Comparison of ENCODE assay signal across 12 mouse cellular contexts in the genomic region with DNA sequence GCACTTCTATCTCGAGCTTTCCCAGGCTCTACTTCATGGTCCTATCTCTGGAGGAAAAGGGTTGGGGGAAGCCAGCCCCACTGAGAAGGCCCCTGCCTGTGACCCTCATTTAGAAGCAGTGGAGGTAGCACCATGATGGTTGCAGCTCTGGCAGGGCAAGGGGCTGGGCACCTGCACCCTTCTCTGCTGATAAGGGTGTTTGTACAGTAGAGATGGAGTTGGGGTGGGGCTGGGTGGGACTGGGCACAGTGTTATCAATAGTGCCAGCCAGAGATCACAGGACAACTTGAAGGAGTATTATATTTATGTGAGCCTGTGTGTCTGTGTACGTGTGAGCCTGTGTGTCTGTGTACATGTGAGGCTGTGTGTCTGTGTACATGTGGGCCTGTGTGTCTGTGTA. TPM values are rescaled to one million over a fixed set of nuclear protein-coding genes. Genes with fewer than 3 reads are reported as not detected.
DNase-seq lines count a peak whose midpoint lies in the region; ATAC-seq and TF ChIP-seq lines count a peak whose summit lies in the region.
"Had no signal": no experiment of that assay in that cellular context is flagged by ENCODE, and none has a peak within 500 bp of the region (broad histone marks: within the 10 kb centered on the region; RNA-seq: fewer than 3 reads in every experiment).

No protein-coding gene starts in this region.

- no peak for TF ChIP-seq POLR2A in bone marrow macrophage, adult 2 months (IDR thresholded peaks at IDR 0.05; ENCODE audit: borderline replicate concordance, low read depth, low read length)

- H3K4me2 ChIP-seq in forebrain, embryonic 12.5 days: no peak overlapping the region
- no peak overlapping the region for H3K4me2 ChIP-seq in limb, embryonic 12.5 days

- ATAC-seq in forebrain, embryonic 12.5 days (ENCODE audit: low FRiP score): no peak
- ATAC-seq in limb, embryonic 12.5 days (ENCODE audit: insufficient number of reproducible peaks, insufficient read depth, low FRiP score, low TSS enrichment, low read depth): no peak
- ATAC-seq in megakaryocyte-erythroid progenitor cell, adult 5-6 weeks (replicated peaks; ENCODE audit: low FRiP score, low TSS enrichment, poor library complexity, severe bottlenecking): peak; percentile 72

- peaks cover 26% of the 10 kb centered on the region for H3K4me1 ChIP-seq in forebrain, embryonic 10.5 days
- H3K4me1 ChIP-seq in forebrain, embryonic 12.5 days: peaks cover 18% of the 10 kb centered on the region
- peaks cover 40% of the 10 kb centered on the region for H3K4me1 ChIP-seq in bone marrow macrophage, adult 2 months (ENCODE audit: control insufficient read depth, insufficient read depth, low read length)
- peaks cover 19% of the 10 kb centered on the region for H3K4me1 ChIP-seq in limb, embryonic 12.5 days (replicated peaks)

- TF ChIP-seq CTCF in bone marrow macrophage, adult 2 months (IDR thresholded peaks at IDR 0.05; ENCODE audit: low read depth, low read length): no peak

- H3K4me3 ChIP-seq in forebrain, embryonic 10.5 days: no peak overlapping the region
- no peak overlapping the region for H3K4me3 ChIP-seq in forebrain, embryonic 12.5 days (replicated peaks)
- H3K4me3 ChIP-seq in bone marrow macrophage, adult 2 months (ENCODE audit: insufficient read depth, low read length): no peak overlapping the region
- H3K4me3 ChIP-seq in limb, embryonic 12.5 days (replicated peaks): no peak overlapping the region
- H3K4me3 ChIP-seq: left cerebral cortex, adult 2 months had no signal

- no peak overlapping the region for H3K9ac ChIP-seq in forebrain, embryonic 12.5 days
- H3K9ac ChIP-seq in limb, embryonic 12.5 days (replicated peaks): no peak overlapping the region

- intact Hi-C loops in left cerebral cortex, postnatal 25 days (cut with DNase I): no loop called here

- no peaks in the 10 kb centered on the region for H3K9me3 ChIP-seq in forebrain, embryonic 10.5 days
- no peaks in the 10 kb centered on the region for H3K9me3 ChIP-seq in forebrain, embryonic 12.5 days
- H3K9me3 ChIP-seq in limb, embryonic 12.5 days: no peaks in the 10 kb centered on the region

- peak overlapping the region; percentile 60; the same call in 1 of the 2 replicates for H3K27ac ChIP-seq in forebrain, embryonic 10.5 days
- no peak overlapping the region for H3K27ac ChIP-seq in forebrain, embryonic 12.5 days
- peak overlapping the region; percentile 51 for H3K27ac ChIP-seq in bone marrow macrophage, adult 2 months (ENCODE audit: insufficient read depth, low read depth, low read length)
- H3K27ac ChIP-seq in limb, embryonic 12.5 days: peak overlapping the region; percentile 66; the same call in 1 of the 2 replicates

- no peak for DNase-seq in forebrain, embryonic 10.5 days (ENCODE audit: extremely low spot score, low spot score)
- DNase-seq in thymus, postnatal 14 days: no peak
- DNase-seq in layer of hippocampus, postnatal 25 days (ENCODE audit: extremely low spot score in 1 of 2, low spot score in 1 of 2): no peak
- DNase-seq in left cerebral cortex, postnatal 25 days (ENCODE audit: low spot score in 2 of 2): no peak
- DNase-seq: cerebellum, postnatal 10 days had no signal

- H3K27me3 ChIP-seq in forebrain, embryonic 10.5 days (ENCODE audit: poor library complexity, severe bottlenecking): no peaks in the 10 kb centered on the region
- H3K27me3 ChIP-seq in forebrain, embryonic 12.5 days: no peaks in the 10 kb centered on the region
- no peaks in the 10 kb centered on the region for H3K27me3 ChIP-seq in limb, embryonic 12.5 days

- no peaks in the 10 kb centered on the region for H3K36me3 ChIP-seq in forebrain, embryonic 10.5 days (replicated peaks)
- no peaks in the 10 kb centered on the region for H3K36me3 ChIP-seq in forebrain, embryonic 12.5 days (replicated peaks)
- H3K36me3 ChIP-seq in limb, embryonic 12.5 days: no peaks in the 10 kb centered on the region

- 78% methylated on average over 2 of the region's 2 CpGs for WGBS in forebrain, embryonic 10.5 days
- WGBS in forebrain, embryonic 12.5 days: 66% methylated on average over 2 of the region's 2 CpGs
- 84% methylated on average over 2 of the region's 2 CpGs for WGBS in limb, embryonic 12.5 days

RNA-seq across cellular contexts. Expression of gene Fam213b, which starts 12.7 kb away (rescaled TPM):
- polyA plus RNA-seq in forebrain, embryonic 10.5 days (2016; fragmentation: Nextera tagmentation; extraction: Ambion mirVana): 36.1 and 36.3 TPM in 2 replicates
- 29.8 and 30.3 TPM in 2 replicates for polyA plus RNA-seq in forebrain, embryonic 12.5 days (2016; fragmentation: Nextera tagmentation; extraction: Ambion mirVana)
- polyA plus RNA-seq in bone marrow macrophage, adult 2 months (2012; ENCODE audit: insufficient read depth, insufficient read length, missing spikeins): 34.3 and 38.2 TPM in 2 replicates
- 42.8 and 43.2 TPM in 2 replicates for polyA plus RNA-seq in limb, embryonic 12.5 days (2016; fragmentation: Nextera tagmentation; extraction: Ambion mirVana)
- total RNA-seq in megakaryocyte-erythroid progenitor cell, adult 5-6 weeks (2014; fragmentation: Nextera tagmentation): 1.6 TPM in 1 of 2 replicates, not detected in the other
- total RNA-seq in megakaryocyte-erythroid progenitor cell, adult 5-6 weeks (2017): 0.94 and 1.1 TPM in 2 replicates
- total RNA-seq in layer of hippocampus, postnatal 25 days (2021): 10 to 100 TPM; 40.9 to 51.7 TPM
- 10 to 100 TPM; 47.5 to 51.4 TPM for total RNA-seq in left cerebral cortex, postnatal 25 days (2021)

RNA-seq across cellular contexts. Expression of gene Tnfrsf14, which starts 16.7 kb away (rescaled TPM):
- polyA plus RNA-seq in forebrain, embryonic 10.5 days (2016; fragmentation: Nextera tagmentation; extraction: Ambion mirVana): 0.68 and 0.93 TPM in 2 replicates
- polyA plus RNA-seq in forebrain, embryonic 12.5 days (2016; fragmentation: Nextera tagmentation; extraction: Ambion mirVana): 0.21 and 1.2 TPM in 2 replicates
- polyA plus RNA-seq in bone marrow macrophage, adult 2 months (2012; ENCODE audit: insufficient read depth, insufficient read length, missing spikeins): 117 and 135 TPM in 2 replicates
- 1.0 and 1.4 TPM in 2 replicates for polyA plus RNA-seq in limb, embryonic 12.5 days (2016; fragmentation: Nextera tagmentation; extraction: Ambion mirVana)
- total RNA-seq in megakaryocyte-erythroid progenitor cell, adult 5-6 weeks (2014; fragmentation: Nextera tagmentation): 133 and 270 TPM in 2 replicates
- 78.8 and 149 TPM in 2 replicates for total RNA-seq in megakaryocyte-erythroid progenitor cell, adult 5-6 weeks (2017)
- total RNA-seq in layer of hippocampus, postnatal 25 days (2021): 1 to 10 TPM in 1 of 2 experiments, under 1 TPM in 1; 0.62 to 1.9 TPM
- 1 to 10 TPM; 1.3 to 1.7 TPM for total RNA-seq in left cerebral cortex, postnatal 25 days (2021)

RNA-seq across cellular contexts. Expression of gene Mmel1, which starts 42.3 kb away (rescaled TPM):
- 0.09 and 0.14 TPM in 2 replicates for polyA plus RNA-seq in forebrain, embryonic 10.5 days (2016; fragmentation: Nextera tagmentation; extraction: Ambion mirVana)
- 0.08 and 0.19 TPM in 2 replicates for polyA plus RNA-seq in forebrain, embryonic 12.5 days (2016; fragmentation: Nextera tagmentation; extraction: Ambion mirVana)
- polyA plus RNA-seq in bone marrow macrophage, adult 2 months (2012; ENCODE audit: insufficient read depth, insufficient read length, missing spikeins): not detected in 2 replicates
- polyA plus RNA-seq in limb, embryonic 12.5 days (2016; fragmentation: Nextera tagmentation; extraction: Ambion mirVana): 0.11 and 0.19 TPM in 2 replicates
- 5.5 TPM in 1 of 2 replicates, not detected in the other for total RNA-seq in megakaryocyte-erythroid progenitor cell, adult 5-6 weeks (2014; fragmentation: Nextera tagmentation)
- 0.46 and 0.94 TPM in 2 replicates for total RNA-seq in megakaryocyte-erythroid progenitor cell, adult 5-6 weeks (2017)
- total RNA-seq in layer of hippocampus, postnatal 25 days (2021): 1 to 10 TPM in 1 of 2 experiments, under 1 TPM in 1; 0.32 to 1.0 TPM
- under 1 TPM; 0.48 to 0.85 TPM for total RNA-seq in left cerebral cortex, postnatal 25 days (2021)
- polyA plus RNA-seq: kidney, embryonic 16.5 days had no signal

RNA-seq across cellular contexts. Expression of gene Hes5, which starts 49.1 kb away (rescaled TPM):
- polyA plus RNA-seq in forebrain, embryonic 10.5 days (2016; fragmentation: Nextera tagmentation; extraction: Ambion mirVana): 272 and 295 TPM in 2 replicates
- 456 and 462 TPM in 2 replicates for polyA plus RNA-seq in forebrain, embryonic 12.5 days (2016; fragmentation: Nextera tagmentation; extraction: Ambion mirVana)
- polyA plus RNA-seq in bone marrow macrophage, adult 2 months (2012; ENCODE audit: insufficient read depth, insufficient read length, missing spikeins): not detected in 2 replicates
- 0.54 and 1.1 TPM in 2 replicates for polyA plus RNA-seq in limb, embryonic 12.5 days (2016; fragmentation: Nextera tagmentation; extraction: Ambion mirVana)
- not detected in 2 replicates for total RNA-seq in megakaryocyte-erythroid progenitor cell, adult 5-6 weeks (2014; fragmentation: Nextera tagmentation)
- not detected in 2 replicates for total RNA-seq in megakaryocyte-erythroid progenitor cell, adult 5-6 weeks (2017)
- 10 to 100 TPM; 30.2 to 37.9 TPM for total RNA-seq in layer of hippocampus, postnatal 25 days (2021)
- total RNA-seq in left cerebral cortex, postnatal 25 days (2021): 10 to 100 TPM; 35.8 to 41.3 TPM
- total RNA-seq: adrenal gland, adult 2 months had no signal
- polyA plus RNA-seq: adrenal gland, adult 2 months had no signal

RNA-seq across cellular contexts. Expression of gene Pank4, which starts 52.3 kb away (rescaled TPM):
- polyA plus RNA-seq in forebrain, embryonic 10.5 days (2016; fragmentation: Nextera tagmentation; extraction: Ambion mirVana): 46.8 and 51.8 TPM in 2 replicates
- polyA plus RNA-seq in forebrain, embryonic 12.5 days (2016; fragmentation: Nextera tagmentation; extraction: Ambion mirVana): 46.7 and 51.8 TPM in 2 replicates
- 20.2 and 24.1 TPM in 2 replicates for polyA plus RNA-seq in bone marrow macrophage, adult 2 months (2012; ENCODE audit: insufficient read depth, insufficient read length, missing spikeins)
- polyA plus RNA-seq in limb, embryonic 12.5 days (2016; fragmentation: Nextera tagmentation; extraction: Ambion mirVana): 56.3 and 60.5 TPM in 2 replicates
- total RNA-seq in megakaryocyte-erythroid progenitor cell, adult 5-6 weeks (2014; fragmentation: Nextera tagmentation): 71.5 and 97.3 TPM in 2 replicates
- 34.6 and 35.9 TPM in 2 replicates for total RNA-seq in megakaryocyte-erythroid progenitor cell, adult 5-6 weeks (2017)
- total RNA-seq in layer of hippocampus, postnatal 25 days (2021): 10 to 100 TPM; 34.9 to 37.1 TPM
- 10 to 100 TPM; 37.6 to 39.8 TPM for total RNA-seq in left cerebral cortex, postnatal 25 days (2021)

Comparison
In these comparisons a context has a peak if more than half of its experiments do, and no peak if none do; other contexts are left out.
1. RNA of gene Tnfrsf14, which starts 16.7 kb away (polyA plus RNA-seq): 117 to 135 TPM in bone marrow macrophage, adult 2 months; 1.0 to 1.4 TPM in limb, embryonic 12.5 days, 0.21 to 1.2 TPM in forebrain, embryonic 12.5 days and 0.68 to 0.93 TPM in forebrain, embryonic 10.5 days; every median in the first group is over 10 times any median in the second.